Mouse (Mus musculus): ENCODE measurements at regions not wholly inside any gene's neighbourhood (a gene's known extent, or its start where the extent isn't known, plus 50 kb on each side); places are given as distances from the start of the nearest gene placed in this dataset.

DNA sequence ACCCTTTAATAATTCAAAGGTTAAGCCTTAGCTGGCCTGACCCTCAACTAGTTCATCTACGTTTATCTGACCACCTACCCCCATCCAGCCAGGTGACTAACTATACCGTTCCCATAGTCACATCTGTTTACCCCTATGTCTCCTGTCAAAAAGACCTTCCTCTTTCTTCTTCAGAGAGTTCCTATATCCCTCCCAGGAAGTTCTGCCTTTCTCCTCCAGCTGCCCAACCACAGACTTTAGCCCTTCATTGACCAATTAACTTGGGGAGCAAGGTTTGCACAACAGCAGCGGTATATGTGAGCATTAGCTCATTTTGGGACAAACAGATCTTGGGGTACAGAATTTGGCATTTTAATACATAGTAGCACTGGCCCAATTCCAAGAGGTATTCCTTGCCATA, 237.5 kb downstream of the Gm11146 start:
- no peak for ATAC-seq (replicated peaks in 1 of 2; ENCODE audit: insufficient read depth in 1 of 2, low FRiP score in 2 of 2, low TSS enrichment in 1 of 2, low read depth in 1 of 2, poor library complexity in 2 of 2, severe bottlenecking in 2 of 2)

DNA sequence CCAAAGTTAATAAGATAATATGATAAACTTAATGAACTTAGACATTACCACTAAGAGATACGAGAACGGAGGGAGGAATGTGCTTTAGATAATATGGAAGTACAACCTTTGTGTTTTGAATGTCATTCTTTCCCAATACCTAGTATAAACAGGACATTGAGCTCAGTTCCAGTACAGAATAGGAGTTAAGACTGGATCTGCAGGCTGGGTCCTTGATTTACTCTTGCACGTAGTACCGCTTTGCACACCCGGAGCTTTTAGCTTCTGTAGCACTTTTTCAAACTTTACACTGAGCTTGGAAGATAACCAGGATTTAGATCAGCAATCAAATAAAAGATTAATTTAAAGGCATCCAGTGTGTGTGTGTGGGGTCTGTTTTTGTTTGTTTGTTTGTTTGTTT, 242.7 kb downstream of the Gm11146 start:
- no peak for ATAC-seq (replicated peaks in 1 of 2; ENCODE audit: insufficient read depth in 1 of 2, low FRiP score in 2 of 2, low TSS enrichment in 1 of 2, low read depth in 1 of 2, poor library complexity in 2 of 2, severe bottlenecking in 2 of 2)

DNA sequence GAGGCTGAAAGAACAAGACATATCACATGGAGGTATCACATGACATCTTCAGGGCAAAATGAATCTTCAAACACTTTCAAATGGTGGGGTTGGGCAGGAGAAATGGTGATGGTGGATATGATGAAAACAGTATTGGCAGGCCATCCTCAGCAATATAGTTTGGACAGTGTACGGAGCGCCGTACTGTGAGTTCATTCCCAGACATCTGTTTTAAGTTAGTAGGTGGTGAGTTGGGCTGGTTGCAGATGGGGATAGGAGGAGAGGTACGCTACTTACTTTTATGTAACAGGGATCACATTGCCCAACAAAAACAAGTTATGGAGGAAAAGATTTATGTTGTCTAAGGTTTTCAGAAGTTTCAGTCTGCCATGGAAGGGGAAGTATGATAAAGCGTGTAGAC, 246.6 kb downstream of the Gm11146 start:
- ATAC-seq (replicated peaks in 1 of 2; ENCODE audit: insufficient read depth in 1 of 2, low FRiP score in 2 of 2, low TSS enrichment in 1 of 2, low read depth in 1 of 2, poor library complexity in 2 of 2, severe bottlenecking in 2 of 2), result no peak

DNA sequence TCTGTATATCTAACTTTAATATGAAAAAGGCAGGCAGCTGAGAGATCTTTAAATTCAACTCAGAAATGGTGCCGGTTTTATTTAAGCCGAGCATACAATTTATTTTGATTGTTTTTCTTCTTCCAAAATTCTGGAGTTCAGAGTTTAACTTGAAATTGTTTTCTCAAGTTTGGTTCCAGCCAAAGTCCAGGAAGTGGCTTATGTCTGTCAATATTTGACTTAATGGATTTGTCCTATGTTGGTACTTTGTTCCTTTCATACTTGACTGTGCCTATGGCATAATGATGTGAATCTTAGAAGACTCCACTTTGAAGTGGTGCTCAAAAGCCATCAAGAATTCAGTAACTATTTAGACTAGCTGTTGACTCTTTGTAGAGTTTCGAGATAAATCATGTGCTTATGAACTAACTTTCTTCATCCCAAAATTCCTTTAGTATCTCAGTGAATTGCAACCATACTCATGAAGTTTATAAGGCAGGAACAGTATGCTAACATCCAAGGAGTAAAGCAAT, 247.6 kb downstream of the Gm11146 start:
- ATAC-seq (replicated peaks in 1 of 2; ENCODE audit: insufficient read depth in 1 of 2, low FRiP score in 2 of 2, low TSS enrichment in 1 of 2, low read depth in 1 of 2, poor library complexity in 2 of 2, severe bottlenecking in 2 of 2), result no peak

DNA sequence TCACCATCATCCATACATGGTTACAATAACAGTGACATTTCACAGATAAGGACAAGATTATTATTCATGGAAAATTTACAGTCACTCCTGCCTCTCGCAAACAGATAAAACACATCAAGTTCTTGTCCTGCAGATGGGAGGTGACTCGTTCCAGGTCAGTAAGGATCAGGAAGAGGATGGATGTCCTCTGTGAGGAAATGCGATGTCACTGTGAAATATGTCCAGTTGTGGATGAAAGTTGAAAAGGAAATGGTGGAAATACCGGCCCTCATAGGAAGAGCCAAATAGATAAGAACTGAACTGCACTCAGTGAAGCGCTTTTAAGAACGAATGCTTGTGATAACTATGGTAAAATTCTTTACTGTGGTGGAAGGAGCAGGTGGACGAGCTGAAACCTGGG, 255.8 kb downstream of the Gm11146 start:
- ATAC-seq (replicated peaks in 1 of 2; ENCODE audit: insufficient read depth in 1 of 2, low FRiP score in 2 of 2, low TSS enrichment in 1 of 2, low read depth in 1 of 2, poor library complexity in 2 of 2, severe bottlenecking in 2 of 2), result no peak

DNA sequence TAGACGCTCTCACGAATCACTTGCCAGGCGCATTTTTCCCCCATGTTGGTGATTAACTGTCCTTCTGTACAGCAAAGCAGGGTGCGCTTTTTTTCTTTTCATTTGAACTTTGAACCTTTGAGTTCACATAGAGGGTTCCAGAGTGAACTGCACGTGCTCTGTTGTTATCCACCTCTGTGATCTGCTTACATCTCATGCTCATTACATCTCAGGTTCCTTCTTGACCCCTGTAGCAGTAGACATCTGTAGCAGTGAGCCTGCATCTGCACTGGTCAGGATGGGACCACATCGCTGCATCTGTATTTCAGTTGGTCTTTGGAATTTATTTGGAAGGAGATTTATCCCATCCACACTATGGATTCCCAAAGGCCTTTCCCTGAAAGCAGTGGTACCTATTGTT, 269.6 kb downstream of the Gm11146 start:
- ATAC-seq (replicated peaks in 1 of 2; ENCODE audit: insufficient read depth in 1 of 2, low FRiP score in 2 of 2, low TSS enrichment in 1 of 2, low read depth in 1 of 2, poor library complexity in 2 of 2, severe bottlenecking in 2 of 2), result no peak

DNA sequence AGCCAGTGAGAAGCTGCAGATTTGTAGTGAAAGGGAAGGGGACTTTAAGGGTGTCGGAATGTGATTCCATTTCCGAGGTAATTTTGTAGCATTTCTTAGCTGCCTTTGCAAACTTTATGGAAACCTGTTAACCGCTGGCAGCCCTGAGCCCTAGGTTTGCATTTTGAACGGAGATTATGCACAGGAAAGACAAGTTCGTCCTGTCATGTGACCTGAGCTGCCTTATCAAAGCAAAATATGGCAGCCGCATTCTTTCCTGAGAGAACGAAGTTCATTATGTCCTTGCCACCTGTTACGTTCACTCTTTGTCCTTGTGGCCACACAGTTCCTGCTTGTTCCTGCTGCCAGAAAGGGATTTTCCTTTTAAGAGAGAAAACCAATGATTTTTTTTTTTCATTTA, 270.9 kb downstream of the Gm11146 start:
- ATAC-seq (replicated peaks in 1 of 2; ENCODE audit: insufficient read depth in 1 of 2, low FRiP score in 2 of 2, low TSS enrichment in 1 of 2, low read depth in 1 of 2, poor library complexity in 2 of 2, severe bottlenecking in 2 of 2), result peak; percentile 58 to 59

DNA sequence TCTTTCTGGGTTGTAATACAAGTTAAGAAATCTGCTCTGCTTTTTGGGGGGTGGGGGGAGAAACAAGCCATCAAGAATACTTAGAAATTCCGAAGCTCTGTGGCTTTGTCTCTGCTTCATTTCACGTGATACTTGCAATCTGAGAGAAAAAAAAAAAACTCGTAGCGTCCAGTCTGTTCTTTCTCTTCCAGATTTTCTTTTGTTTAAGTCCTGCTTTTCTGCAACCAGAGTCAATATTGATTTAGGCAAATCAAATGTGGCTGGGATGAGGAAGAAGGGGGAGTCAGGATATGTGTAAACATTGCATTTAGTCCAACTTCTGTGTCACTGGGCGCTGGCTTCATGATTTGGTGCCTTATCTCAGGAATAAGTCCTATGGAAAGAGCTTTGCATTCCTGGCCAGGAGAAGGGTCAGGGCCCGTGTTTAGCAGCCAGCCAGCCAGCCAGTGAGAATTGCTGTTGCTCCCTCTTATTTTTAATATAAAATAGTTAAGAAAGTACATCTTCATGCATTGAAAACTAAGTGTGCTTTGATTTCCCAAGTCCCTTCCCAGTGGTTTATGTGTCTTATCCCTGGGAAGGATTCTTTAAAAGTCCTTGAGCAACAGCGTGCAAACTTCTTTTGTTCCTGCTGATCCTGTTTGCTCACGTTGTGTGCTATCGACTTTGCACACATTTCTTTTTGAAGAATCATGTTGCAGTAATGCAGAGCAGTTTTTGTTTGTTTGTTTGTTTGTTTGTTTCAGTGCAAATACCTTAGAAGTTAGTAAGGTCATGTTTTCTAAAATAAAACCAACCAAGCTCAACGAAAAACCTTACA, 272.0 kb downstream of the Gm11146 start:
- no peak for ATAC-seq (replicated peaks in 1 of 2; ENCODE audit: insufficient read depth in 1 of 2, low FRiP score in 2 of 2, low TSS enrichment in 1 of 2, low read depth in 1 of 2, poor library complexity in 2 of 2, severe bottlenecking in 2 of 2)

DNA sequence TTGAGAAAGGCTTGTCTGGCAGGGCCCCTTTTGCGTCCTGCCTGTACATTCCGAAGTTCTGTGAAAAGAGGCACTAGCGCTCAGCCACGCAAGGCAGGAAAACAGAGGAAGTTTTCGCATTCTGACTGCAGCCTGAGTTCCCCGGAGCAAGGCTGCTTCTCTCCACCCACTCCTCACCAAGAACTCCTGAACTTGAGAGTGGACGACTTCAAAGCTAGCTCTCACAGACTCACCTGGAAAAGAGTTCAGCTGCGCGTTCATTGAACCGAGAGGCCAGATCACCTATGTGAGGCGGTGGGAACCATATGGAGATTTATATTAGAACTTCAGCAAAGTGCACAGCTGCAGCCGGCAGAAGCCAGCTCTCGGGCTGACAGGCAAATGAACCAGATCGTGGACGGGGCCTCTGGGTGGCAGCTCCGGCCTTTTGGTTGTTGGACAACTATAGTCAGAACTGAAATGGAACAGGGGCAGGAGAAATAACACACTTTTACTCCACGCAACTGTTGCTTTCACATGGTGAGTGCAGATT, 272.7 kb downstream of the Gm11146 start:
- ATAC-seq (replicated peaks in 1 of 2; ENCODE audit: insufficient read depth in 1 of 2, low FRiP score in 2 of 2, low TSS enrichment in 1 of 2, low read depth in 1 of 2, poor library complexity in 2 of 2, severe bottlenecking in 2 of 2), result peak; percentile 68 to 90

DNA sequence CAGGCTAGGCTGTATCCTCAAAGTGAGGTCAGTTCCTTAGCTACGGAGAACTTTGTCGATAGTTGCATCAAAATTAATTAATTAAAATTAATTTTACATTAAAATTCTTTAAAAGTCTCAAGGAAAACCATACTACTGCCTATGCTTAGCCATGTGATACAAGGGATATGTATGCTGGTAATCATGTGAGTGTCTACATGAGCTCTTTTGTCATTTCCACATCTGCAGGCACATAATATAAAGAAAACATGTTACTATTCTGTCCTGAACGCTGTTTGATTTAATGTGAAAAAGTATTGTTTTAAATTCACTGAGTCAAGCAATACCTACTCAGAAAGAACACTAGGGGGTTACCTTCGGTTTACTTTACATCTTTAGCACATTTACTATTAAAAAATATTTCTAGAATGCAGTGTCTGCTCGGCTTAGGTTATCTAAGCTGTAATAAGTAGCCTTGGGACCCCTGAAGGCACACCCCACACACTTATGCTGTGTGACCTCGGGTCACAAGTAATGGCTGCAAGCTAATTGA, 273.2 kb downstream of the Gm11146 start:
- peak in 1 of 2 experiments; percentile 2; a peak in 1 of 4 replicates for ATAC-seq (replicated peaks in 1 of 2; ENCODE audit: insufficient read depth in 1 of 2, low FRiP score in 2 of 2, low TSS enrichment in 1 of 2, low read depth in 1 of 2, poor library complexity in 2 of 2, severe bottlenecking in 2 of 2)

DNA sequence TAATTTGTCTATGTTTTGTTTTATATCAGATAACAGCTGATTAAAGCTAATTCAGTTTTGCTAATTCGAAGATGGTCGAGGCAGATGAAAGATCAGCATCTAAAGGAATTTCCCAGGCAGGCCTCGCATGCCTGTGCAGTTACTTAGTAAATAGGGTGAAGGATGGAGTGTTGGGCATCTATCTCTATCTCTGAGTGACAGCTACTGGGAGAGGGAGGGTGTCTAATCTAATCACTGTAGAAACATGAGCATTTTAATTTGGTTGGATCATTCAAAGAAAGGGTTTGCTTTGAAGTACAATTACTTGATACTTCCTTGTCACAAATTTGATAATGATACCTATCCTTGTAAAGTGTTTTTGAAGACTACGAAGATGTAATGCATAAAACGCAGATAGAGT, 273.8 kb downstream of the Gm11146 start:
- no peak for ATAC-seq (replicated peaks in 1 of 2; ENCODE audit: insufficient read depth in 1 of 2, low FRiP score in 2 of 2, low TSS enrichment in 1 of 2, low read depth in 1 of 2, poor library complexity in 2 of 2, severe bottlenecking in 2 of 2)

DNA sequence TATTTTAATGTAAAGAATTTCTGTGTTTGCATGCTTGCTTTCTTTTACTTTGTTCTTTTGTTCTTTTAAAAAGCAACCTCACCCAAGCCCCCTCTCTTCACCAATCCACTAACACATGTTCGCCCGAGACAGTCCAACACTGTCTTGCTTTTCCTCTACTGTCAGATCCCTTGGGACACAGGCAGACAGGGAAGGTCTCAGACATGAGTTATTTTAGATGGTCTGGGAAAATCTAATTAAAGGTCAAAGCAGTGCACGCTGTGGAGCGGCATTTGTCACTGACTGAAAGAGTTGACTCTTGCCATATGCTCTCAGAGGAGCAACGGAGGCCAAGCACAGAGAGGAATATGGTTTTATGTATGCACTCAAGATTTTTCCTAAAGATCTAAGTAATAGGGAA, 279.6 kb downstream of the Gm11146 start:
- ATAC-seq (replicated peaks in 1 of 2; ENCODE audit: insufficient read depth in 1 of 2, low FRiP score in 2 of 2, low TSS enrichment in 1 of 2, low read depth in 1 of 2, poor library complexity in 2 of 2, severe bottlenecking in 2 of 2), result no peak

DNA sequence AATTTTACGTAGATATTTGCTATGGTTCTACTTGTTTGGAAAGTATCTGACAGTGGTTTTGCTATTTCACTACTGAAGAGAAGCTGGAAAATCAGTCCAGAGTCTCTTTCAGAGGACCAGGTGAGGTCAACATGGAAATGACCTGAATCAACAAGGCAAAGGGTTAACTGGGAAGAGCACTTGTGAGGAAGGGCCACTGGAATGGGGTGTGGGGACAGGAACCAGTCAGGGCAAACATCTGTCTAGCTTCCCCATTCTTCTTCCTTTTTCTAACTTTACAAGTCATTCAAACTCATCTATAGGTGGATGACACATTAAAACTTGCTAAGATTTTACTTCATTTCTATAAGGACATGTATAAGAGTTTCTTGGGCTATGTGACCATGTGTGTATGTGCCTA, 283.7 kb downstream of the Gm11146 start:
- peak; percentile 45 to 47; a peak in 1 of 4 replicates for ATAC-seq (replicated peaks in 1 of 2; ENCODE audit: insufficient read depth in 1 of 2, low FRiP score in 2 of 2, low TSS enrichment in 1 of 2, low read depth in 1 of 2, poor library complexity in 2 of 2, severe bottlenecking in 2 of 2)

DNA sequence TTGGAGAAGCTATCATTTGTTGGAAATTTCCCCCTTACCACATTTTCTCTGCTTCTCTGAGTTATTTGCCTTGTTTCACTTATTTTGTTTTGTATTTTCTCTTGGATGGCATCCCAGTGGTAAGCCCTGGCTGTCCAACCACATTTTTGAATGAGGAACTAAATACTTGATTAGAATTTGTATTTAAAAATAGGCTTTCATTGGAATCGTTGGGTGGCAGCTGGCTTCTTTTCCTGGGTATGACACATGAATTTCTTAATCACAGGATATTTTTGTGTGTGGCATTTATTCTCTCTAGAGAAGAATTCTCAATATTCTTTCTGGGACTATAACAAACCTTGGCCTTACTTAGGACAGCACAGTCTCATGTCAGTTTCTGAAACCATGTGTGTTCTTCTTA, 286.5 kb downstream of the Gm11146 start:
- ATAC-seq (replicated peaks in 1 of 2; ENCODE audit: insufficient read depth in 1 of 2, low FRiP score in 2 of 2, low TSS enrichment in 1 of 2, low read depth in 1 of 2, poor library complexity in 2 of 2, severe bottlenecking in 2 of 2), result peak; percentile 51 to 58; a peak in 2 of 4 replicates

DNA sequence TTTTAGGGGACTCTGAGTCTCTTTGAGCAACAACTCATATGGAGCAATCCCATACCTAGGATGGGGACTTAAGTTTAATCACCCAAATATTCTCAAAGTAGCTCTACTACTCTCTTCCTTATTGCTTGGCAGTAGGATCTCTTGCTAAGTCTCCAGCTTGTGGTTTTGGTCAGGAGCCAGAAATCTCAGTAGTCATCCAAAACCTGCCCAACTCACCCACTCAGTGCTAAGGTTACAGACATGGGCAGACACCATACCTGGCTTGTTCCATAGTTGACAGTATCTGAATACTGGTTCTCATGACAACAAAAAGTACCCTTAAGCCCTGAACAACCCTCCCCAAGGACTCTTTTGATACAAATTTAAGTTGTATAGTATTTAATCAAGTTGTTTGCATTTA, 288.7 kb downstream of the Gm11146 start:
- no peak for ATAC-seq (replicated peaks in 1 of 2; ENCODE audit: insufficient read depth in 1 of 2, low FRiP score in 2 of 2, low TSS enrichment in 1 of 2, low read depth in 1 of 2, poor library complexity in 2 of 2, severe bottlenecking in 2 of 2)

DNA sequence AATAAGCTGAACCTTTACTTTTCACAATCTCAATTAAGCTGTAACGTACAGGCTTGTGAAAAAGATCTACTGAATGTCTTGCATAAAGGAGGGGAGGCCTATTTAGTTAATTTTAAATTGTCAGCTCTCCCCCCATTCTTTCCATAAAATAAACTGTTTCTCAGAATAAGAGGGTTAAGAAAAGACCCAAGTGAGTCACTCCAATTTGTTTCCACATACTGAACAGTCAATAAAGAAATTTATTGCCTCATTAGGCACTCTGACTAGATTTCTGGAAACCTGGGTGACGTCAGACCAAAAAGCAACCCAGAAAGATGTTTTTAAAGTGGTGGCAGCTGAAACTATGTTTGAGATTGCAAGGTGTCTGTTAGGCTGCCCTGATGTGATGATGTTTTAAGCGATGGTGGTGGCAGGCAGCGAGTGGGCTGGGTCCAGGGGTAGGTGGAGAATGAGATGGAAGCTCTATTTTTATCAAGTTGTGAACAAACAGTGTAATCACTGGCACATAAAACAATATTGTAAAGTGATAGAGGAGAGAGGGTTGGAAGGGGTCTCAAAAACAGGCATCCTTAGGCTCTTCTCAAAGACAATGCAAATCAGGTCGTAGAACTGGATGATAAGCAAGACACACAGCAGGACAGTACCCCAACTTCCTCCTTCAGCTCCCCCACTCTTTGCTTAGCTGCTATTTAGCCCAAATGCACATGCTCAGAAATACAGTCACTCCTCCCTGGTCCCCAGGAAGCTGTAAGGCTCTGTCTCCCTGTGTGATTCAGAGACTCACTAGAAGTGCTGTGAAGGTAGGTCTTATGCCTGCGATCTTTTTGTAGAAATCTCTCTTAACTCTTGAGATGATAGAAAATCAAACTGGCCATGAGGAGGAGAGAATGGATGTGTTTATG, 288.0 kb downstream of the Usp25 start:
- no peak for ATAC-seq (replicated peaks in 1 of 2; ENCODE audit: insufficient read depth in 1 of 2, low FRiP score in 2 of 2, low TSS enrichment in 1 of 2, low read depth in 1 of 2, poor library complexity in 2 of 2, severe bottlenecking in 2 of 2)

DNA sequence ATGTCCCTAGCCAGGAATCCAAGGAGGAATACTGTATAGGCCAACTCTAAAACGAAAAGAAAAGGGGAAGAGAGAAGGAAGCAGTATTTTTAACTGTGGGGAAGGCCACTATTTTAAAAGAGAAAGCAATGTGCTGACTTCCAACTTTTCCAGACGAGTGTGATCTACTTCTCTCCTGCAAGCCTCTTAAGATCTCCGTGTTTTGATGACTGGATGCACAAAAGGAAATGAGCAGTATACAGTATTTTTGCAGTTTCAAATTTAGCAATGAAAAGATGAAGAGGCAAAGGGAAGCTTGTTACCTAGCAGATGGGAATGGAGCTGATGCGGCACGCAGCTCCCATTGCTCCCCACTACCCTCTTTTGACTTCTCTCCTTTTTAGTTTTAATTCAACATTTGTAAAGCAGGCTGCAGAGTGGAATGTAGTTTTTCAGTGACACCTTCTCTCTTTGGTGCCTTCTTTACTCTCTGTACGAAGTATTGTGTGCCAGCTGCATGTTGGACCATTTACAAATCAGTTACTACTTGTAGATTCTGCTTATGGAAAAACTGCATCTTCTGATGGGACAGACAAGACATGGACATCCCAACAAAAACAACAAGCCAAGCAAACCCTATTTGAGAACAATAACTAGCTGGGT, 287.2 kb downstream of the Usp25 start:
- no peak for ATAC-seq (replicated peaks in 1 of 2; ENCODE audit: insufficient read depth in 1 of 2, low FRiP score in 2 of 2, low TSS enrichment in 1 of 2, low read depth in 1 of 2, poor library complexity in 2 of 2, severe bottlenecking in 2 of 2)

Measured in hematopoietic stem cell, adult 5-6 weeks (primary cell).